Mouse (Mus musculus): ENCODE measurements around the gene Pold4. TPM values are rescaled to one million over a fixed set of nuclear protein-coding genes. Genes with fewer than 3 reads are reported as not detected.

Pold4 gene
- total RNA-seq, 2 experiments from 2014 or later: 9.7 to 11.1 TPM

DNA sequence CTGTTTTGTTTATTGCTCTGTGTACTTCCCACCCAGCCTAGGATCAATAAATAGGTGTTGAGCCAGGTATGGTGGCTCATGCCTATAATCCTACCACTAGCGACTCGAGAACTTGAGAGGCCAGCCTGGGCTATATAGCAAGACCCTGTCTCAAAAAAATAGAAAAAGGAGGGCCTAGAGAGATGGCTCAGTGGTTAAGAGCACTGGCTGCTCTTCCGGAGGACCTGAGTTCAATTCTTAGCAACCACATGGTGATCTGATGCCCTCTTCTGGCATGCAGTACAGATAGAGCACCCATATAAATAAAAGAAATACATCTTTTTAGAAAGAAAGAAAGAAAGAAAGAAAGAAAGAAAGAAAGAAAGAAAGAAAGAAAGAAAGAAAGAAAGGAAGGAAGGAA is 28.6 kb upstream of the Pold4 start:
- no peak for DNase-seq (ENCODE audit: low spot score)
- intact Hi-C loops (cut with DNase I): loop anchor here (5.0 kb wide), 1 partner anchor 36 kb away; no protein-coding TSS in a partner anchor

DNA sequence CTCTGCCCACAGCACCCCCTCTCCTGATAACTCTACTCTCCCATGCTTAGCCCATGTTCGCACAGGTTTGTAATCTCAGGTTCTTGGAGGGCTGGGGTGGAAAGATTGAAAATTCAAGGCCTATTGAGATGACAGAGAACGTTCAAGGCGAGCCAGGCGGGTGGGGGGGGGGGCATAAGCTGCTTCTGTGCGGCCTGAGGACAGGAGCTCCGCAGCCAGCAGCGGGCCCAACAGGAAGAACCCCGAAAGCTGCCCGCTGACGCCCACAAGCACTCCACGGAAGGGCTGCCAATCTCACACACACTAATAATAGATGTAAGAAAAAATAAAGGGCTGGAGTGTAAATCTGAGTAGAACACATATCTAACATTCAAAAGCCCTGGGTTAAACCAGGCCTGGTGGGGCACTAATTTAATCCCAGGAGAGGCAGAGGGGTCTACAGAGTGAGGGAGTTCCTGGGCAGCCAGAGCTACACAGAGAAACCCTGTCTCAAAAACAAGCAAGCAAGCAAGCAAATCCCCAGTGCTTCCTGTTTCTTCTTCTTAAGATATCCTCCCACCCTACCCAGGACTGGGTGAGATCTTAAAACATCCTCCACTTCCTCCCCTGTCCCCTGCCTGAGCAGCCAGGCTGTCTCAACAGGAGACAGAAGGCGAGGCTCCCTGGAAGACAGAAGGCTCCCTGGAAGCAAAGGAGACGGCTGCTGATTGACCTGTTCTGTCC is 27.9 kb upstream of the Pold4 start:
- intact Hi-C loops (cut with DNase I): loop anchor here (5.0 kb wide), 1 partner anchor 36 kb away; no protein-coding TSS in a partner anchor
- no peak for DNase-seq (ENCODE audit: low spot score)

DNA sequence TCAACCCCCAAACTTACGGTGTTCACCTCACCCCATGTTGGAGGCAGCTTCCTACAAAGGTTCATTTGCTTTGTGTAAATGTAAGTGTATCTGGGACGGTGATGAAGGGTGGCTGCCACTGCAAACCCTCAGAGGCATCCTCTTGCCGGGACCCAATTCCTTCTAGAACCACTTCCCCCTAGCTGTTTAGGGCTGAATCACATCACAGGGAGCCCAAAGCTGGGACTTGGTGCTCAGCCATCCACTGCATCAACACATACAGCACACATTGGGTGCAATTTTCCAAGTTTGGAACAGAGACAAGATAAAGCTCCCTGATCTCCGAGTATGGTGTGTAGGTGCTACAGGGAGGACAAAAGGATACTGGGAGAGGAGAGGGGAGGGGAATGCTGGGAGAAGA is 26.8 kb upstream of the Pold4 start:
- no peak for DNase-seq (ENCODE audit: low spot score)
- intact Hi-C loops (cut with DNase I): loop anchor here (5.0 kb wide), 2 partner anchors 38 to 102 kb away; partner anchors contain the start of gene Grk2

DNA sequence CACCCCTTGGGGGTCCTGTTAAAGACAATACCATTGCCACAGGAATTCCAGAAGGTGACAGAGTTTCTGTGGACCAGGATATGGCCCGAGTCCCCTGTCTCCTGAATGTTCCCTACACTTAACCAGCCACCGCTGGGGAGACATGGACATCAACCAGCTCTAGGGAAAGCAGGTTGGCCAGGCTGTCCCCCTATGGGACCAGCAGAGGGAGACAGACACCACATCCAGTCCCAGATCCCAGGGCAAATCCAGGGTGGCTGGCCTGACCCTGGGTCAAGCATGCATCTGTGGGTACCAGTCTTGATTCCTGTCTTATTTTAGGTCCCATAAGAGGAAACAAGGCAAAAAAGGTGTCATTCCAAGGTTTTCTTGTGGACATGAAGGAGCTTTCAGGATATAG is 24.7 kb upstream of the Pold4 start:
- DNase-seq (ENCODE audit: low spot score): no peak
- intact Hi-C loops (cut with DNase I): loop anchor here (1.0 to 5.0 kb wide), 3 partner anchors 21 to 100 kb away; partner anchors contain the start of gene Grk2

DNA sequence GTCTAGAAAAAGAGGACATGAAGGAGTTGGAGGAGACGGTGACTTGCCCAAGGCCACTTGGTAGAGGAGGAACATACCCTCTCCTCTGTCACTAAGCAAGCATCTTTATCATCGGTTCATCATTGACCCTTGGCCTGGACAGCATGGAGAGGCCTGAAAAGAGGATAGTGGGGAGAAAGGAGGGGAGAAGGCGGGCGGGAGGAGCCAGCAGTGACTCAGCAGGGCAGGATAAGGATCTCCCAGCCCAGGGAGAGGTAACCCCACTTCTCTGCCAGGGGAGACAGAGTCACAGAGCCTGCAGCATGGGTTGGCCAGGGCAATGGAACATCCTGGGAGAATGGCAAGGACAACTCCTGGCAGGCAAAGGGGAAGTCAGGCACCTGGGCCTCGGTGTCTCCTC is 23.1 kb upstream of the Pold4 start:
- intact Hi-C loops (cut with DNase I): loop anchor here (5.0 kb wide), 1 partner anchor 99 kb away; the partner anchor contains the start of gene Grk2
- no peak for DNase-seq (ENCODE audit: low spot score)

DNA sequence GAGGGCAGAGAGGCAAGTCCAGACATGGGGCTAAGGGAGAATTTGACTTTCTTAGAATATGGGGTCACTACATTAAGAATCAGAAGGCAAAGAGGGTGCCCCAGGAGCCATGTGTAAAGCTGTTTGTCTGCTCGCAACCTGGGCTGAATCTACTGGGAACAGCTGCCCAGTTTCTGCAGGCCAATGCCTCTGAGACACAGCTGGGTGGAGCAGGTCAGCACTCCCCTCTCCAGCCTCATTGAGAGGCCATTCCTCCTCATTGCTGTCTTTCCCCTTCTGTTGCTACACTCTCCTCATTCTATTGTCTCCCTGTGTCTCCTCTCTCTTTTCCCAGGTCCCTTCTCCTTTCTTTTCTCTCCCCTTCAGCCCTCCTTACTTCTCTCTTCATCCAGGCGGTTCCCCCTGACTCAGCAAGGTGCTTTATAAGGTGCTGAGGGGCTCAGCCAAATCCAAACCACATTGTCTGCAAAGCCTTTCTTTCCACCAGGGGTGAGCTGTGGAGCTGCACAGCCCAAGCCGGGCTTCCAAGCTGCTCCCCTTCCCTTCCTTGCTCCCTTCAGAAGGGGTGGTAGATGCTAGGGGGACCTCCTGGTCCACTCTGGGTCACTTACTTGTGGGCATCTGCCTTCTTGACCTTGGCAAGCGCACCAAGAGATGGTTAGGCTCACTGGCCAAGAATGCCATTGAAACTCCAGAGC is 19.7 kb upstream of the Pold4 start:
- intact Hi-C loops (cut with DNase I): no loop called here
- DNase-seq (ENCODE audit: low spot score): no peak

DNA sequence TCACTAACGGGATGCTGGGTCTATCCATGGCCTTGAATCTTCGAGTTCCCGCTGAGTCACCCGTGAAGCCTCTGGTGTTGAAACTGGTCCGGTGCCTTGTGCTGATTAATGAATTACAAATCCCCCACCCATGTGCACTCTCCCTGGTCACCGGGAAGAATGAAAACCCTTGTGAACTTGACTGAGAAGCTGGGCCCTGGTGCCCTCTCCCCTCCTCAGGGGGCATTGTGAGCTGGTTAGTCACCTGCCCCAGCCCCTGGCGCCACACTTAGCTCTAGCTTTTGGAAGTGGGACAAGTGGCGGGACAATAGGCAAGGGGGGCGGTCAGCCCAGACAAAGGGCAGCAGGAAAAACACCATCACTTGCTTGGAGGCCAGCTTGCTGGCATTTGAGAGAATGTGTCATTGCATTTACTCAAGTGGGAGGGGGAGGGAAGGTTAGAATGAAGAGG is 18.1 kb upstream of the Pold4 start:
- no peak for DNase-seq (ENCODE audit: low spot score)
- intact Hi-C loops (cut with DNase I): no loop called here

DNA sequence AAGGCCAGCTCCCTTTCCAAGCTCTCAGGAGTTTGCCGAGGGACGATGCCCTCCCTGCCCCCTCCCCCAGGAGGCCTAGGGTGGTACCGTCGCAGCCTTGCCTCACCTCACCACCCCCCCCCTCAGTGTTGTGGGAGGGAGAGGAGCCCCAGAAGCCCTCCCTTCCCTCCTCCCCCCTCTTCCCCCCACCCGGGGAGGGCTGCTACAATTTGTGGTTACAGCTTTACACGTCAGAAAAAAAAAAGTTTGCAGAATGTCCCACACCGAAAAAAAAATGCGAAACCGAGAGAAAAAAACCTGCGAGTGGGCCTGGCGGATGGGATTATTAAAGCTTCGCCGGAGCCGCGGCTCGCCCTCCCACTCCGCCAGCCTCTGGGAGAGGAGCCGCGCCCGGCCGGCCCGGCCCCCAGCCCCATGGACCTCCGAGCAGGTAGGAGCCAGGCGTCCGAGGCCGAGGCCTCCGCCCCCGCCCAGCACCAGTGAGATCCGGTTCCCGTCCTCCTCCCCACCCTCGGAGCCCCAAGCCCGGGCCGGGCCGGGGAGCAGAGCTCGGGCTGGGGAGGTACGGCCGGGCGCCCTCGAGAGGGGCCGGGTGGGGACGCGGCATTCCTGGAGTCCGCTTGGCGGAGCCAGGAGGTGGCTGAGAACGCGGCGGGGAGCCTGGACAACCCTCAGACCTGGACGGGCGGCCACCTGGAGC is 17.5 kb upstream of the Pold4 start, which contains the start of the genes Clcf1 and AC109138.7:
Gene Clcf1 (plus strand): TSS at position 168 of the 700 bp plus-strand sequence.
Gene AC109138.7 (plus strand): TSS at position 287 of the 700 bp plus-strand sequence.
- DNase-seq (ENCODE audit: low spot score): no peak
- intact Hi-C loops (cut with DNase I): no loop called here

DNA sequence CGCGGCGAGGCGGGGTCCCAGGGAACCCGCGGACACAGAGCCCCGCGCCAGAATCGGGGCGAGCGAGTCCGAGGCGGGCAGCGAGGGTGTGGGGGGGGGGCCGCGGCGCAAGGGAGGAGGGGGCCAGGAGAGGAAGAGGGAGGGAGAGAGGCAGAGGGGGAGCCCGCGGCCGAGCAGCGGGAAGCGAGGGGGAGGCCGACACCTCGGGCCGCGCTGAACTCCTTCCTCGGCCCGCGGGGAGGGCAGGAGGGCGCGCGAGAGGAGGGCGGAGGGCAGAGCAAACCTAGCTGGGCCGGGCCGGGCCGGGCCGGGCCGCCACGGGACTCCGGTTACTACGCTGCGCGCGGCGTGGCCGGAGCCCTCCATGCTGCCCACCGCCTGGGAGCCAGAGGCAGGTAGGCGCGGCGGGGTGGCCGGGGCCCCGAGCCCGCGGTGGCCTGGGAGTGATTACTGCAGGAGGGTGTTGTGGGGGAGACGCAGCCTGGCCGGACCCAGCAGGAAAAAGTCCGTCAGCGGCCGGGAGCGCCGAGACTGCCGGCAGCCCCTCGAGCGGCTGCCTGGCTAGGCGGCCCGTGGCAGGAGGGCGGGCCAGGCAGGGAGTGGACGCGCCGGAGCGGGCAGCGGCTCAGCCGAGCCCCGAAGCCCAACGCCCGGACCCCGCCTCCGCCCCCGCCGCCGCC is 16.8 kb upstream of the Pold4 start:
- DNase-seq (ENCODE audit: low spot score): no peak
- intact Hi-C loops (cut with DNase I): no loop called here

DNA sequence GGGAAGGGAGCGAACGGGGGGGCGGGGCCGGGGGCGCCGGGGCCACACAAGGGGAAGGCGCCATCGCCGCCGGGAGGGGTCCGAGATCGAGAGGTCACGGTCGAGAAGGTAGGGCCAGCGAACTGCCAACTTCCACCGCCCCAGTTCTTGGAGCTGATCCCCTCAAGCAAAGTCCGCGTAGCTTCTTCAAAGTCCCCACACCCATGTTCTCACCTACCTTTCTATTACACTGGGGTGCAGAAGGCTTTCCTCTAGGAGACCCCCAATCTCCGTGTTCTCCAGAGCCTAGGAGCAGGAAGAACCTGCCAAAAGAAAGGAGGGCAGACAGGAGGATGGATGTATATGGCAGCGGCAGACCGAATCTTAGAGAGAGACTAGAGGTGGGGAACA is 16.3 kb upstream of the Pold4 start:
- intact Hi-C loops (cut with DNase I): no loop called here
- DNase-seq (ENCODE audit: low spot score): no peak

DNA sequence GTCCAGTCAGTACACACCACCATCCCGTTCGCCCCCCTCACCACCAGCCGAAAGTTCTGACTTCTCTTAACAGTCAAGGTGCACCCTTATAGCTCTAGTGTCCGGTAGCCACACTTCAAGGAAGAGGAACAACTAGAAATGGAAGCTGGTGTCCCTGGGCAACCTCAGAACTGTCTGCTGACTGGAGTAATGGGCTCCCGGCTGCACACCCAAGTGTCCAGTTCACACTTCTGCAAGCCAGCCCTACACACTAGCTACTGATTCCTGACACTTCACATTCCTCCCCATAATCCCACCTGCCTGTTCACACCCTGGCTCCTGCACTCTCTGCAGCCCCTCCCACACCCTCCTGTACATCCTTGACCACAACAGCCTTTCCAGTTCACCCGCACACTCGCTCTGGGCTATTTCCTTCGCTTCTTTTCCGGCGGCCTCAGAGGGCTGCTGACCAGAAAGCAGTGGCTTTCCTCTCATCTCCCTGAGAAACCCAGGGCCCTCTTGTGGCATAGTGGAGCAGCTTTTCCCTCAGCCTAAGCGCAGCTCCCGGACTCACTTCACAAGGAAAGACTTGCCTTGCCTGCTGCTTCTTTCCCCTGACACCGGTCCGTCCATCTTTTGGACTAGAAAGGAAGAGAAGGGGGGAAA is 15.5 kb upstream of the Pold4 start:
- DNase-seq (ENCODE audit: low spot score): no peak
- intact Hi-C loops (cut with DNase I): no loop called here

DNA sequence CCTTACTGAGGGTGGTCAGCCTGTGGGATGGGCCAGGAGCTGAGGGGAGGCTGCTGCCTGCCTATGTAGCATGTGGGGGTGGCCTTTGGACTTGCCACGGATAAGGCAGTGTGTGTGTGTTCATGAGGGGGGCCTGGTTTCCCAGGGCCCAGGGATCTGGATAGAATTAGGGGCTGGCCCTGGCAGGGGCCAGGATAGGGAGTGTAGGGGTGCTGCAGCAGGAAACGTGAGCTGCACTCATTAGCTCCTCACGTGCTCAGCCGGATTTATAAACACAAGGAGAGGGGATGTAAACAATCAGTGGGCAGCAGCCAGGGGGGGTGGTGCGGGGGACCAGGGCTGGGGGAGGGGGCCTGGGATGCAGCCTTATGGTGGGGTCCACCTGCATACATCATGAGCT is 14.6 kb upstream of the Pold4 start:
- intact Hi-C loops (cut with DNase I): no loop called here
- DNase-seq (ENCODE audit: low spot score): no peak

DNA sequence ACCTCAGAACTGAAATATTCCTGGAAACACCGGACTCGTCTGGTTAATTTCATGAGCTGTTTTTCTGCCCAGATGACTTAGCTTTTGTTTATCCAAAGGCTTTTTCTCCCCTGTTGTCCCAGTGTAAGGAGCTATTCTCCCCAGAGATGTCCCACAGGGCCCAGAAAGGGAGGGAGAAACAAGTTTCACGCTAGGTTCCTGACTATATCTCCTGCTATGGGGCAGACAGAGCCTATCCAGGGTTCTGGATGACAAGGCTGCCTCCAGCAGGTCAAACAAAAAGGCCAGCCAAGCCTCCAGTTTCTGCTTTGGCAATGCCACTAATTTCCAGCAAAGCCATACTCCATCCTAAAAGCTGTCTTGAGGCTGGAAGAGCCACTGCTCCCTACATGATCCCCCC is 13.8 kb upstream of the Pold4 start:
- intact Hi-C loops (cut with DNase I): no loop called here
- no peak for DNase-seq (ENCODE audit: low spot score)

DNA sequence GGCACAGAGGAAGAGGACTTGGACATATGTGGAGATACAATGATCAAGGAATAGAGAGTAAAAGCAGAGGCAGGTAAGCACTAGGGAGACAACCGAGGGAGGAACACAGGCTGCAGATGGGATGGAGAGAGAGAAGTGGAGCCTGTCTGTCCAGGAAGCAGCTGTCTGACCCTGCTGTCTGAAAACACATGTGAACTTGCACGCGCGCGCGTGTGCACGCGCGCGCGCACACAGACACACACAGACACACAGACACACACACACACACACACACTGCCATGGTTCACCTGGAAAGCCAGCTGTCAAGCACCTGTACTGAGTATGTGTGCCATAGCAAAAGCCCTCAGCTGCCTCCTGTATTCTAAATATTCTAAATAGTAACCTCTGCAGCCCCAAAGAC is 13.4 kb upstream of the Pold4 start:
- intact Hi-C loops (cut with DNase I): no loop called here

DNA sequence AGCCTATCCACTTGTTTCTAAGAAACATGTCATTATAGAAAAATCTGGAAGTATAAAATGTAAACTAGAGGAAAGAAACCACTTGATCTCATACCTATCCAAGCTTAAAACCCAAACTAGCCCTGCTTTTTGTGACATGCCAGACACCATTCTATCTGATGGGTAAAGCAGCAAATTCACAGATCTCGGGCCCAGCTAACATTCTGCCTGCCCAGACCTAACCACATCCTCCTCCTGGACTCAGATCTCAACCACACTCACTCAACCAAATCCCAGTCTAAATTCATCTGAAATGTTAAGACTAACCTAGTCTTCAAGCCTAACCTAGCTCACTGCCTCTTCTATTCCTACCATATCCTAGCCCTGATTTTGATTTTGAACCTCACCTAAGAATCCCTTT is 12.9 kb upstream of the Pold4 start:
- intact Hi-C loops (cut with DNase I): no loop called here
- DNase-seq (ENCODE audit: low spot score): no peak

More for the DNA sequence above, 13.4 kb upstream of the Pold4 start:
- DNase-seq (ENCODE audit: low spot score): no peak

DNA sequence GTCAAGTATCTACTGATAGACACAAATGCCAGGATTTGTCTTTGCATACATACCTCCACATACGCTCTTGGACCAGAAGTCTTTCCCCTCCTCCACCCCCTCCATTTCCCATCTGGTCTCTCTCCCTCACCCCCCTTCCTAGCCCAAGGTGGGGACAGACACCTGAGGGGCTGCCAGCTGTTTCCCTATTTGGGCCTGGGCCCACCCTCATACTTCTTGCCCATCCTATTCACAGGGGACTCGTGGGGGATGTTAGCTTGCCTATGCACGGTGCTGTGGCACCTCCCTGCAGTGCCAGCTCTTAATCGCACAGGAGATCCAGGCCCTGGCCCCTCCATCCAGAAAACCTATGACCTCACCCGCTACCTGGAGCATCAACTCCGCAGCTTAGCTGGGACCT is 11.8 kb upstream of the Pold4 start:
- intact Hi-C loops (cut with DNase I): no loop called here
- DNase-seq (ENCODE audit: low spot score): no peak

DNA sequence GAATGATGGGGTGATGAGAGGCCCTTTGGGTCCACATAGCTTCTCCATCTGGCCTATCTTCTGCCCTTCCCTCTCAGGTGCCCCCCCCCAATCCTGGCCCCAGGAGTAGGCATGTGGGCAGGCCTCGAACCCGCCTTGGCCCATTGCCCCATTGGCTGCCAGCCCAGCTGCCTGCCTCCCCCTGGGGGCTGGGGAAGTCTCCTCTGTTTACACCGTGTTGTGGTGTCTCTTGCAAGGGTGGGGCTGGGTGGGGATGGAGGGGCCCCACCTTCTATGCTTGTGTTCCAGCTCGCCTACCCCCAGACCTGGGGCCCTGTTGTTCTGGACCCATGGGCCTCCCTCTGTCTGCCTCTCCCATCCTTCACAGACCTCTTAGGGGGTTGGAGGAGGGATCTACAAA is 11.3 kb upstream of the Pold4 start:
- no peak for DNase-seq (ENCODE audit: low spot score)
- intact Hi-C loops (cut with DNase I): no loop called here

DNA sequence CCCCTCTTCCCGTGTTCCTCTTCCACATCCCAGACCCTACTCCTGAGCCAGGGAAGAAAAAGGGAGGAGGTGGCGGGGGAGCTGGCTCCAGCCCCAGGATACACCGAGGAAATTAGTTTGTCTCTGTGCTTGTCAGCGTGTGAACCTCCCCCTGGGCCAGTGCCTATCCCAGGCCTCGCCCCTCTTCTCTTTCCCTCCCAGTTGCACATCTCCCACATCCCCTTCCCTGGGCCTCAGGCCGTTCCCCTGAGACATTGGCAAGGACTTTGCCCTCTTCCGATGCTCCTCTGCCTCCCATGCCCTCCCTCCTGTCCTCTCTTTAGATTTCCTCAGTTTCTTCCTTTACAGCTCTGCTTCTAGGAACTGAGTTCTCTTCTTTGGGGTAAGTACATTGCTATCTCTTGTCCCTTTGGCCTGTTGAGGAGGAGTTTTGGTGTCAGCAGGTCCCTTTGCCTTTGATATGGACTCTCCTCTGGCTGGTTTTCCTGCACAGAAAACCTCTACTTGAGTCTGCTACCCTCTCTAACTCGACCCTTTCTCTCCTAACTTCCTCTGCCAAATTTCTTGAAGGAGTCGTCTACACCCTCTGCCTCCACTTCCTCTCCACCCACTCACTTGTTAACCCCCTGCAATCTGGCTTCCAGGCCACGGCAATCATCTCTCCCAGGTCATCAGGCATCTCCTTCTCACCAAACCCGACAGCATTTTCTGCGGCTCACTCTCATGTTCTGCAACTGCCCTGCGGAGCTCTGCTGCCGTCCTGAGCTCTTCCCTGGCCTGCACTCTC is 10.5 kb upstream of the Pold4 start:
- no peak for DNase-seq (ENCODE audit: low spot score)
- intact Hi-C loops (cut with DNase I): no loop called here

DNA sequence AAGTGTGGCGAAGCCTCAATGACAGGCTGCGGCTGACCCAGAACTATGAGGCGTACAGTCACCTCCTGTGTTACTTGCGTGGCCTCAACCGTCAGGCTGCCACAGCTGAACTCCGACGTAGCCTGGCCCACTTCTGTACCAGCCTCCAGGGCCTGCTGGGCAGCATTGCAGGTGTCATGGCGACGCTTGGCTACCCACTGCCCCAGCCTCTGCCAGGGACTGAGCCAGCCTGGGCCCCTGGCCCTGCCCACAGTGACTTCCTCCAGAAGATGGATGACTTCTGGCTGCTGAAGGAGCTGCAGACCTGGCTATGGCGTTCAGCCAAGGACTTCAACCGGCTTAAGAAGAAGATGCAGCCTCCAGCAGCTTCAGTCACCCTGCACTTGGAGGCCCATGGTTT is 9.5 kb upstream of the Pold4 start:
- DNase-seq (ENCODE audit: low spot score): no peak
- intact Hi-C loops (cut with DNase I): no loop called here

All from heart, postnatal 25 days (tissue).